Mouse (Mus musculus) brain, embryonic 14.5 days (tissue): ENCODE measurements around the gene Ugt1a1.
"Not testable (repeated sequence)": the region's sequence is repeated elsewhere in the genome, so short reads cannot be mapped to it uniquely, and the experiment has no call there.

Experiments used
- CTCF ChIP-seq: fragments of 200-500 bp; IDR thresholded peaks from 2 replicates; pipeline ENCODE4 v1.5.1; 2012; ENCODE audit warnings: inconsistent platforms, mild to moderate bottlenecking, moderate library complexity, borderline replicate concordance; ENCODE audit not compliant: insufficient read depth, insufficient read length; ENCODE audit errors: extremely low read depth
- POLR2A ChIP-seq: fragments of 200-500 bp; IDR thresholded peaks from 2 replicates; pipeline ENCODE4 v1.6.1; 2012; ENCODE audit warnings: mild to moderate bottlenecking, inconsistent platforms, borderline replicate concordance; ENCODE audit not compliant: poor library complexity, insufficient read depth, insufficient read length, severe bottlenecking; ENCODE audit errors: extremely low read depth

- TF ChIP-seq POLR2A, CTCF: not testable (repeated sequence)
Observed at GRCm38 (mm10) chr1:88225301-88225700, 13.5 kb downstream of the Ugt1a1 start.
